Mouse (Mus musculus): ENCODE measurements around the gene Itga3.

DNA sequence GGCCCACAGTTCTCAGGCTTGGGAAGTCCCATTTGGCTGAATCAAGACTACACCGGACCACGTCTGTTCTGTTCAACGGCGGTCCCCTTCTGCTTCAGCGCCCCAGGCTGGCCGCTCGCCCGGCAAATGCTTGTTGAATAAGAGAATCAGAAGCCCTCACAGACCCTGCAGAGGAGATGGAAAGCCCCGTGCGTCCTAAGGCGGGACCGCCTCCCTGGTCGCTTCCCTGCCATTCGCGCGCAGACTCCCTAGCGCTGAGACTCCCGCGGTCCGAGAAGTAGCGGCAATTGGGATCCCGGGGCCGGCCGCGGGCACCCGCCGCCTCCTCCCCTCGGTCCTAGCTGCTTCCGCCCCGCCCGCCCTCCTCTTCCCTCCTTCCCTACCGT, 67.0 kb downstream of the Itga3 start, which contains the start of gene Samd14:
- TF ChIP-seq CTCF (conservative IDR thresholded peaks at IDR 0.05; ENCODE audit: low read length) (no peak), NANOG (IDR thresholded peaks at IDR 0.05; ENCODE audit: borderline replicate concordance, low read length) (no peak)

Data from E14TG2a.4 (cell line).